Mouse (Mus musculus) adrenal gland, adult 2 months (tissue): ENCODE data around the gene Gm14214. TPM values are rescaled to one million over a fixed set of nuclear protein-coding genes. Genes with fewer than 3 reads are reported as not detected.

Source experiments
- DNase-seq: peaks from one replicate; pipeline ENCODE4 v3.0.0; 2021
- long read RNA-seq: library from polyadenylated mRNA; stranded (forward); transcript quantifications from one replicate; pipeline ENCODE4 v2.0.0, GENCODE M21; 2021
- polyA plus RNA-seq: library from polyadenylated mRNA; depleted of rRNA; stranded (reverse); fragments of >200 nt; gene quantifications from 2 replicates; pipeline ENCODE4 v1.2.3, GENCODE M21; 2012; rRNA removed
- total RNA-seq, 2 experiments: library from RNA; stranded (reverse); gene quantifications; 2 replicates each; pipeline ENCODE4 v1.2.3; 2021

The Gm14214 gene
- total RNA-seq: not detected
- polyA plus RNA-seq: not detected in 2 replicates
- long read RNA-seq: 0 reads

- no peak for DNase-seq
These were observed at the start of gene Gm14214 for GRCm38 (mm10) chr2:154769930-154770329. Gene Gm14214, minus strand, starts transcription at chr2:154770030.

- DNase-seq: no peak
These were observed 48.8 kb upstream of the Gm14214 start for GRCm38 (mm10) chr2:154818599-154818998.

- peak; percentile 60 for DNase-seq
These were observed 48.0 kb upstream of the Gm14214 start for GRCm38 (mm10) chr2:154817788-154818187.

- no peak for DNase-seq
These were observed 47.3 kb upstream of the Gm14214 start for GRCm38 (mm10) chr2:154817089-154817488.

GRCm38 (mm10) chr2:154813426-154813825 is 43.6 kb upstream of the Gm14214 start:
- no peak for DNase-seq

- no peak for DNase-seq
These were observed 41.0 kb upstream of the Gm14214 start for GRCm38 (mm10) chr2:154810821-154811220.

- DNase-seq: peak; percentile 36
These were observed 39.4 kb upstream of the Gm14214 start for GRCm38 (mm10) chr2:154809107-154809762.

GRCm38 (mm10) chr2:154807689-154808088 is 37.9 kb upstream of the Gm14214 start:
- DNase-seq: no peak

- DNase-seq: no peak
These were observed 34.0 kb upstream of the Gm14214 start for GRCm38 (mm10) chr2:154803845-154804244.

GRCm38 (mm10) chr2:154803372-154803771 is 33.5 kb upstream of the Gm14214 start:
- DNase-seq: no peak

GRCm38 (mm10) chr2:154791661-154792642 is 22.1 kb upstream of the Gm14214 start:
- DNase-seq: peak; percentile 91

- DNase-seq: peak; percentile 99
These were observed 21.0 kb upstream of the Gm14214 start, which contains the start of the genes Raly and a for GRCm38 (mm10) chr2:154790656-154791483. Gene Raly, plus strand, starts transcription at chr2:154791096. Gene a, plus strand, starts transcription at chr2:154791402.

GRCm38 (mm10) chr2:154789977-154790655 is 20.3 kb upstream of the Gm14214 start:
- DNase-seq: peak; percentile 72

- DNase-seq: no peak
These were observed 19.6 kb upstream of the Gm14214 start for GRCm38 (mm10) chr2:154789381-154789780.

- DNase-seq: peak; percentile 26
These were observed 16.9 kb upstream of the Gm14214 start for GRCm38 (mm10) chr2:154786776-154787175.

- no peak for DNase-seq
These were observed 16.4 kb upstream of the Gm14214 start for GRCm38 (mm10) chr2:154786187-154786586.

- DNase-seq: peak; percentile 31
These were observed 15.5 kb upstream of the Gm14214 start for GRCm38 (mm10) chr2:154785284-154785683.

GRCm38 (mm10) chr2:154782856-154783650 is 13.2 kb upstream of the Gm14214 start:
- DNase-seq: no peak

GRCm38 (mm10) chr2:154782361-154782760 is 12.5 kb upstream of the Gm14214 start:
- DNase-seq: no peak

GRCm38 (mm10) chr2:154779648-154780047 is 9.8 kb upstream of the Gm14214 start:
- no peak for DNase-seq
